Mouse (Mus musculus): ENCODE measurements around the gene Fignl1. TPM values are rescaled to one million over a fixed set of nuclear protein-coding genes. Genes with fewer than 3 reads are reported as not detected.

The Fignl1 gene
- polyA plus RNA-seq, 1 experiment = 24.4 TPM

GRCm38 (mm10) chr11:11818797-11819196 lies 10.0 kb upstream of the Fignl1 start:
- no peak for TF ChIP-seq POLR2A (IDR thresholded peaks at IDR 0.05; ENCODE audit: low read depth, low read length)
- no peak for TF ChIP-seq CTCF (IDR thresholded peaks at IDR 0.05; ENCODE audit: borderline replicate concordance, insufficient read depth, low read length)
- peaks cover 24% of the 10 kb centered on the region for H3K4me1 ChIP-seq (ENCODE audit: control insufficient read depth, insufficient read depth, low read length)
- no peak overlapping the region for H3K27ac ChIP-seq (ENCODE audit: insufficient read depth, low read length)
- no peak overlapping the region for H3K4me3 ChIP-seq (ENCODE audit: insufficient read depth, low read length)

- TF ChIP-seq CTCF (IDR thresholded peaks at IDR 0.05; ENCODE audit: borderline replicate concordance, insufficient read depth, low read length) (no peak), POLR2A (IDR thresholded peaks at IDR 0.05; ENCODE audit: low read depth, low read length) (no peak)
- Histone ChIP-seq H3K4me3 (ENCODE audit: insufficient read depth, low read length) (no peak overlapping the region), H3K4me1 (ENCODE audit: control insufficient read depth, insufficient read depth, low read length) (peaks cover 10% of the 10 kb centered on the region; the same call in 1 of the 2 replicates), H3K27ac (ENCODE audit: insufficient read depth, low read length) (no peak overlapping the region)
Observed at GRCm38 (mm10) chr11:11815737-11816136, 7.0 kb upstream of the Fignl1 start.

- no peak overlapping the region for H3K4me3 ChIP-seq (ENCODE audit: insufficient read depth, low read length)
- peaks cover 1% of the 10 kb centered on the region; the same call in 1 of the 2 replicates for H3K4me1 ChIP-seq (ENCODE audit: control insufficient read depth, insufficient read depth, low read length)
- no peak overlapping the region for H3K27ac ChIP-seq (ENCODE audit: insufficient read depth, low read length)
- no peak for TF ChIP-seq POLR2A (IDR thresholded peaks at IDR 0.05; ENCODE audit: low read depth, low read length)
- TF ChIP-seq CTCF (IDR thresholded peaks at IDR 0.05; ENCODE audit: borderline replicate concordance, insufficient read depth, low read length) = peak; percentile 99
Observed at GRCm38 (mm10) chr11:11811906-11812480, 3.2 kb upstream of the Fignl1 start.

DNA sequence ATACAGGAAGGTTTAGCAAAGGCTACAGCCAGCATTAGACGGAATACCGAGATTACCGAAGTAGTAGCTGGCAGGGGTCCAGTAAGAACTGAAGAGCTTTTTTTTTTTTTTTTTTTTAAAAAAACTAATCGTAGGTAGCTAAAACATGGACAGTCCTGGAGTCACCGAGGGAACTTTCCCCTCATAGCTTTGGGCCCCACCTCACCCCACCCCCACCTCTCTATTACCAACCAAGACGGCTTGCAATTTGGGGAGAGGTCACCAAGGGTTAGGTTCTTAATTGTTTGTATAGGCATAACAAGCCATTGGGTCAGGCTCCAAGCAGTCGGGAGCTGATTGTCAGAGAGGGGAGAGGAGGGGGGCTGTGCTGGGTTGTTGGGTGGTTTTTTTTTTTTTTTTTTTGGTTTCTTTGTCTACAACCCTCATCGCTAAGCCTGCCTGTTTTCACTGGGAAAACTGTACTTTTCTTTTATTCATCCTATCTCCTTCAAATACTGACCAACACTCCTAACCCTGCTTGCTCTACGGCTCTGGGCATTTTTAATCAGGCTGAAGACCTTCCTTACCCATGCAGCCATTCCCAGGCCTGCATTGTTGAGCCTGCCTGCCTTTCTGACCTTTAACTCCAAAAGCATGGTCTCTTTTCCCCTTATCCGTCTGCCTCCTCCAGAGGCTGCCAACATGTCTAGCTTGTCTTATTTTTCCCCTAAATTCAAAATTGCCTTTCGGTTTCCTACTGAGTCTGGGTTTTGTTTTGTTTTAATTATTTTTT lies 828 bp upstream of the Fignl1 start:
- H3K27ac ChIP-seq (ENCODE audit: insufficient read depth, low read length) = peak overlapping the region; percentile 65
- H3K4me3 ChIP-seq (ENCODE audit: insufficient read depth, low read length) = peak overlapping the region; percentile 46
- H3K4me1 ChIP-seq (ENCODE audit: control insufficient read depth, insufficient read depth, low read length) = peaks cover 1% of the 10 kb centered on the region; the same call in 1 of the 2 replicates
- TF ChIP-seq POLR2A (IDR thresholded peaks at IDR 0.05; ENCODE audit: low read depth, low read length) = no peak; the same call in 1 of the 2 replicates
- TF ChIP-seq CTCF (IDR thresholded peaks at IDR 0.05; ENCODE audit: borderline replicate concordance, insufficient read depth, low read length) = no peak

DNA sequence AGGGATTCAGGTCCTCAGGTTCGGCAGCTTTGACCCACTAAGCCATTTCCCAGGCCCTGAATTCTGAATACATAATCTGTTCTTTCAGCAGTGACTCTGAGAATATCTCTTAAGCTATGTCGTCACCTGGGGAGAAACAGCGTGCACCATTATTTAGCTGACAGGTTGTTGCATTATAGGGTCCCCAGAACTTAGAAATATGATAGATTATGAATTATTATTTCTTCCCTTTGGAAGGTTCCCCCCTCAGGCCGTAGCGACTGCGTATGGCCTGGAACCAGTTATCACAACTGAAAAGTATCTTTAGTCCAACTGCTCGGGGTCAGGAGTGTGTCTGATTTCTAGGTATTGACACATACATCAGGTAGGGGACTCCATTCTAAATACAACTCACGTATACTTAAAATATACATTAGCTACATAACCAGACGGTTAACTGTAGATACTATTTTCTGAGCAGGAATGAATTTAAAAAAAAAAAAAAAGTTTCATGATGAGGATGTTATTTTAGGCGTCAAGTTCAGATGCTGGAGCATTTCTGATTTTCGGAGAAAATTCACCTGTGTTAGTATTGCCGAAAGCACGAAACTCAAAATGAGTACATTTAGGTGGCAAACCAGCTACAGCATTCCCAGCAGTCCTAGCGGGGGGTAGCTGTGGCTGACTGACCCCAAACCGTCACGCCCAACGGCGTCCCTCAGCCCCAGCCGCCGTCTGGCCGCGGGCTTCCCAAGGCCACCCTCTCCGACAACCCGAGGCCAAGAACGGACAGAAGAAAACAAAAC lies 535 bp downstream of the Fignl1 start:
- Histone ChIP-seq H3K4me3 (ENCODE audit: insufficient read depth, low read length) (peak overlapping the region; percentile 68), H3K4me1 (ENCODE audit: control insufficient read depth, insufficient read depth, low read length) (peaks cover 1% of the 10 kb centered on the region; the same call in 1 of the 2 replicates), H3K27ac (ENCODE audit: insufficient read depth, low read length) (no peak overlapping the region)
- TF ChIP-seq CTCF (IDR thresholded peaks at IDR 0.05; ENCODE audit: borderline replicate concordance, insufficient read depth, low read length) (no peak), POLR2A (IDR thresholded peaks at IDR 0.05; ENCODE audit: low read depth, low read length) (no peak)

DNA sequence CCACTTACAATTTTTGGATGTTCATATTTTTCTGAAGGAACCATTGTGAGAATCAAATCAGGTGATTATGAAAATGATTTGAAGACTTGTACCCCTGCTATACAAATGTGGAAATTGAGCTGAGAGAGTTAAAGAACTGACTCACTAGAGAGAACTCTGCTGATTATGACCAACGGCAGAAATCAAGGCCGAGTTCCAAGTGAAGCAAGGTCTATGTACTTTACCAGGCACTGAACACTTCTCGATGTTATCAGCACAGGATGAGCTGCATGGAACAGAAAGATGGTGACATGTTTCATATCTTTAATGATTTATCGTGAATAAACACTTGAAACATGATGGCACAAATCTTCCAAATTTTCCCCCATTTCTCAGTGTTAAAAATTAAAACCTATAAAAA lies 2.8 kb downstream of the Fignl1 start:
- no peak for TF ChIP-seq POLR2A (IDR thresholded peaks at IDR 0.05; ENCODE audit: low read depth, low read length)
- no peak for TF ChIP-seq CTCF (IDR thresholded peaks at IDR 0.05; ENCODE audit: borderline replicate concordance, insufficient read depth, low read length)
- peaks cover 1% of the 10 kb centered on the region; the same call in 1 of the 2 replicates for H3K4me1 ChIP-seq (ENCODE audit: control insufficient read depth, insufficient read depth, low read length)
- no peak overlapping the region for H3K27ac ChIP-seq (ENCODE audit: insufficient read depth, low read length)
- H3K4me3 ChIP-seq (ENCODE audit: insufficient read depth, low read length) = no peak overlapping the region

- Histone ChIP-seq H3K4me3 (ENCODE audit: insufficient read depth, low read length) (no peak overlapping the region), H3K4me1 (ENCODE audit: control insufficient read depth, insufficient read depth, low read length) (peaks cover 1% of the 10 kb centered on the region; the same call in 1 of the 2 replicates), H3K27ac (ENCODE audit: insufficient read depth, low read length) (no peak overlapping the region)
- no peak for TF ChIP-seq POLR2A (IDR thresholded peaks at IDR 0.05; ENCODE audit: low read depth, low read length)
- no peak for TF ChIP-seq CTCF (IDR thresholded peaks at IDR 0.05; ENCODE audit: borderline replicate concordance, insufficient read depth, low read length)
Observed at GRCm38 (mm10) chr11:11804421-11804820, 4.3 kb downstream of the Fignl1 start.

GRCm38 (mm10) chr11:11801067-11801466 lies 7.7 kb downstream of the Fignl1 start:
- Histone ChIP-seq H3K4me1 (ENCODE audit: control insufficient read depth, insufficient read depth, low read length) (no peaks in the 10 kb centered on the region), H3K27ac (ENCODE audit: insufficient read depth, low read length) (no peak overlapping the region), H3K4me3 (ENCODE audit: insufficient read depth, low read length) (no peak overlapping the region)
- TF ChIP-seq POLR2A (IDR thresholded peaks at IDR 0.05; ENCODE audit: low read depth, low read length) = no peak
- no peak for TF ChIP-seq CTCF (IDR thresholded peaks at IDR 0.05; ENCODE audit: borderline replicate concordance, insufficient read depth, low read length)

DNA sequence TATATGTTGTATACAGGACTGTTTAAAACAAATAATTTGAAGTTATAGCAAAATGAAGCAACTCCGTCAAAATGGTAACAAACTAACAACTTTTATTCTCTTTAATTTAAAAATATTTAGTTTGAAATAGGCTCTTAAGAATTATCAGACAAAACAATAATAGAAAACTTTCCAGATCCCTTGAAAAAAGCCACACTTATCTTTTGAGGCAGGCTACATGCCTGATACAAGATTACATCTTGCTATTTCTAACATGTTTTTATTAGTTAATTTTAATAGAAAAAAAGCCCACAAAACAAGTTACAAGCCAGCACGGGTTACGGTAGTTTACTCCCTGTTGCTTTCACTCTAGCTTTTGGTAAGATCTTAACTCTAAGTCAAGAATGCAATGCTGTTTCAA lies 8.5 kb downstream of the Fignl1 start:
- TF ChIP-seq POLR2A (IDR thresholded peaks at IDR 0.05; ENCODE audit: low read depth, low read length) (no peak), CTCF (IDR thresholded peaks at IDR 0.05; ENCODE audit: borderline replicate concordance, insufficient read depth, low read length) (no peak)
- H3K4me1 ChIP-seq (ENCODE audit: control insufficient read depth, insufficient read depth, low read length) = no peaks in the 10 kb centered on the region
- no peak overlapping the region for H3K4me3 ChIP-seq (ENCODE audit: insufficient read depth, low read length)
- H3K27ac ChIP-seq (ENCODE audit: insufficient read depth, low read length) = no peak overlapping the region

All from embryonic fibroblast, embryonic 13.5 days (primary cell).